Mouse (Mus musculus): ENCODE results near the gene Ccdc96. TPM values are rescaled to one million over a fixed set of nuclear protein-coding genes. Genes with fewer than 3 reads are reported as not detected.
A peak's percentile ranks its signal among the peaks of the same experiment; 100 is the strongest.

Gene Ccdc96
- polyA plus RNA-seq, 1 experiment from 2014 or later: 0.12 TPM

- H3K36me3 ChIP-seq (ENCODE audit: control insufficient read depth, insufficient read depth, low read length): no peaks in the 10 kb centered on the region
- H3K9ac ChIP-seq (ENCODE audit: low read depth, low read length): no peak overlapping the region
- no peak overlapping the region for H3K27ac ChIP-seq (ENCODE audit: low read length)
- H3K27me3 ChIP-seq (replicated peaks; ENCODE audit: control insufficient read depth, insufficient read depth, low read length): no peaks in the 10 kb centered on the region
- peaks cover 7% of the 10 kb centered on the region; the same call in 1 of the 2 replicates for H3K4me1 ChIP-seq (ENCODE audit: control insufficient read depth, insufficient read depth, low read length)
- no peak for ATAC-seq
- H3K4me3 ChIP-seq (ENCODE audit: low read length): no peak overlapping the region
- H3K4me2 ChIP-seq (ENCODE audit: low read depth, low read length): no peak overlapping the region
- H3K9me3 ChIP-seq (ENCODE audit: control insufficient read depth, low read length): no peaks in the 10 kb centered on the region
- WGBS: 67% methylated on average over 10 of the region's 10 CpGs
These were observed 32.5 kb upstream of the Ccdc96 start for GRCm38 (mm10) chr5:36451872-36452389.

DNA sequence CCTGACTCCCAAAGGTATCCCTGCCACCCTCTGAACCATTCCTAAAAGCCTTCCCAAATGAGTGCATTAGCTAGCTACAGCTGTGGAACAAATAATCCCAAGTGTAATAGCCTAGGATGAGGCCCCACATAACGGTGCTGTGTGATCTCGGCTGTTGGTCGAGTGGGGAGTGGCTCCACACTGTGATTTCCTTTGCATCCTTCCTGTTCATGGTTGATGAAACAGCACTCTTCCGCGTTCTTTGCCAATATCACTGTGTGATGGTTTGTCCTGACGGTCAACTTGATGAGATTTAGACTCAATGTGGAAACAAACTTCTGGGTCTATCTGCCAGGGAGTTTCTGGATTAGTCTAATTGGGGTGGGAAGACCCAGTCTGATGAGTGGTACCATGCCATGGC is 31.6 kb upstream of the Ccdc96 start:
- peaks cover 7% of the 10 kb centered on the region; the same call in 1 of the 2 replicates for H3K4me1 ChIP-seq (ENCODE audit: control insufficient read depth, insufficient read depth, low read length)
- no peak overlapping the region for H3K9ac ChIP-seq (ENCODE audit: low read depth, low read length)
- WGBS: 76% methylated on average over 6 of the region's 6 CpGs
- H3K36me3 ChIP-seq (ENCODE audit: control insufficient read depth, insufficient read depth, low read length): no peaks in the 10 kb centered on the region
- no peaks in the 10 kb centered on the region for H3K9me3 ChIP-seq (ENCODE audit: control insufficient read depth, low read length)
- H3K4me2 ChIP-seq (ENCODE audit: low read depth, low read length): no peak overlapping the region
- no peak overlapping the region for H3K4me3 ChIP-seq (ENCODE audit: low read length)
- no peaks in the 10 kb centered on the region for H3K27me3 ChIP-seq (replicated peaks; ENCODE audit: control insufficient read depth, insufficient read depth, low read length)
- ATAC-seq: no peak
- no peak overlapping the region for H3K27ac ChIP-seq (ENCODE audit: low read length)

GRCm38 (mm10) chr5:36457706-36458105 is 26.7 kb upstream of the Ccdc96 start:
- H3K9ac ChIP-seq (ENCODE audit: low read depth, low read length): no peak overlapping the region
- H3K27me3 ChIP-seq (replicated peaks; ENCODE audit: control insufficient read depth, insufficient read depth, low read length): no peaks in the 10 kb centered on the region
- 73% methylated on average over 4 of the region's 4 CpGs for WGBS
- H3K27ac ChIP-seq (ENCODE audit: low read length): no peak overlapping the region
- H3K4me2 ChIP-seq (ENCODE audit: low read depth, low read length): no peak overlapping the region
- ATAC-seq: no peak
- no peak overlapping the region for H3K4me3 ChIP-seq (ENCODE audit: low read length)
- H3K9me3 ChIP-seq (ENCODE audit: control insufficient read depth, low read length): no peaks in the 10 kb centered on the region
- H3K4me1 ChIP-seq (ENCODE audit: control insufficient read depth, insufficient read depth, low read length): peaks cover 3% of the 10 kb centered on the region; the same call in 1 of the 2 replicates
- H3K36me3 ChIP-seq (ENCODE audit: control insufficient read depth, insufficient read depth, low read length): no peaks in the 10 kb centered on the region

- Histone ChIP-seq H3K4me1 (ENCODE audit: control insufficient read depth, insufficient read depth, low read length) (peaks cover 4% of the 10 kb centered on the region; the same call in 1 of the 2 replicates), H3K27me3 (replicated peaks; ENCODE audit: control insufficient read depth, insufficient read depth, low read length) (no peaks in the 10 kb centered on the region), H3K9me3 (ENCODE audit: control insufficient read depth, low read length) (no peaks in the 10 kb centered on the region), H3K4me3 (ENCODE audit: low read length) (no peak overlapping the region), H3K36me3 (ENCODE audit: control insufficient read depth, insufficient read depth, low read length) (no peaks in the 10 kb centered on the region), H3K27ac (ENCODE audit: low read length) (no peak overlapping the region), H3K9ac (ENCODE audit: low read depth, low read length) (no peak overlapping the region), H3K4me2 (ENCODE audit: low read depth, low read length) (no peak overlapping the region)
- 14% methylated on average over 4 of the region's 4 CpGs for WGBS
- no peak for ATAC-seq
These were observed 25.5 kb upstream of the Ccdc96 start for GRCm38 (mm10) chr5:36458926-36459325.

DNA sequence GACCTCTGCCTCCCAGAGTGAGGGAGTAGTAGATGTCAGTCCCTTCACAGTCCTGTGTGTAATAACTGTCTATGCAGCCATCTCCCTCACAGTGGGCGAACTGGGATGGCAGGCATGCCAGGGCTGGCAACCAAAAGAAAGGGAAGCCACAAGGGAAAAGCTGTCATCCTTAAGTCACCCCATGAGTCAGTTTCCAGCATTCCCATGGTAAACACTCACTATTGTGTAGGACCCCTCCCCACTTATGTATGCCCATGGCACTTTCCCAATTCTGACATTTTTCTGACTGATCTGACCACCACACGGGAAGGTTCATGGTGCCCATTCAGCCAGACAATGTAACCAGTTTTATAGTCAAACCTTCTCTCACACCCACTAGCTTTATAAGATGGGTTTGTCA is 23.7 kb upstream of the Ccdc96 start:
- ATAC-seq: no peak
- H3K4me3 ChIP-seq (ENCODE audit: low read length): no peak overlapping the region
- no peaks in the 10 kb centered on the region for H3K36me3 ChIP-seq (ENCODE audit: control insufficient read depth, insufficient read depth, low read length)
- peaks cover 4% of the 10 kb centered on the region for H3K4me1 ChIP-seq (ENCODE audit: control insufficient read depth, insufficient read depth, low read length)
- H3K9me3 ChIP-seq (ENCODE audit: control insufficient read depth, low read length): no peaks in the 10 kb centered on the region
- no peak overlapping the region for H3K4me2 ChIP-seq (ENCODE audit: low read depth, low read length)
- H3K27ac ChIP-seq (ENCODE audit: low read length): no peak overlapping the region
- H3K9ac ChIP-seq (ENCODE audit: low read depth, low read length): no peak overlapping the region
- no peaks in the 10 kb centered on the region for H3K27me3 ChIP-seq (replicated peaks; ENCODE audit: control insufficient read depth, insufficient read depth, low read length)
- WGBS: 90% methylated on average over 2 of the region's 2 CpGs

DNA sequence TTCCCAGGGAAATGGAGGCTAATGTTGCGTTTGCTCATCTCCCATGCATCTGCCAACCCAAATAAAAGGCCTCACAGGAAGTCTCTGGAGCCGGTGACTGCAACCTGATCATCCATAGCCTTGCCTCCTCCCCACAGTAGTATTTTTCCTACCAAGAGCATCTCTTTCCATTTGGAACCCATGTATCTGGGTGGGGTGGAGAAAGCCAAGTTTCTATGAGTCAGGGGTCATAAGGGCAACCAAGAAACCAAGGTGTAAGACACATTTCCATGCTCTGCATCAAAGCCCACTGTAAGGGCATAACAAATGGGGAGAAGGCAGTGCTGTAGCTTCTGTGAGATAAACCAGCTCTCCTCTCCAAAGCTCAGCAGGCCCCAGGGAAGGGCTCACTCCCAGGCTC is 23.2 kb upstream of the Ccdc96 start:
- no peaks in the 10 kb centered on the region for H3K9me3 ChIP-seq (ENCODE audit: control insufficient read depth, low read length)
- H3K9ac ChIP-seq (ENCODE audit: low read depth, low read length): no peak overlapping the region
- WGBS: 47% methylated on average over 2 of the region's 2 CpGs
- H3K27ac ChIP-seq (ENCODE audit: low read length): no peak overlapping the region
- no peaks in the 10 kb centered on the region for H3K36me3 ChIP-seq (ENCODE audit: control insufficient read depth, insufficient read depth, low read length)
- H3K4me1 ChIP-seq (ENCODE audit: control insufficient read depth, insufficient read depth, low read length): peaks cover 9% of the 10 kb centered on the region
- no peaks in the 10 kb centered on the region for H3K27me3 ChIP-seq (replicated peaks; ENCODE audit: control insufficient read depth, insufficient read depth, low read length)
- H3K4me3 ChIP-seq (ENCODE audit: low read length): no peak overlapping the region
- no peak overlapping the region for H3K4me2 ChIP-seq (ENCODE audit: low read depth, low read length)
- ATAC-seq: no peak

- no peak for ATAC-seq
- no peak overlapping the region for H3K27ac ChIP-seq (ENCODE audit: low read length)
- 13% methylated on average over 7 of the region's 7 CpGs for WGBS
- no peak overlapping the region for H3K4me3 ChIP-seq (ENCODE audit: low read length)
- H3K36me3 ChIP-seq (ENCODE audit: control insufficient read depth, insufficient read depth, low read length): no peaks in the 10 kb centered on the region
- H3K4me1 ChIP-seq (ENCODE audit: control insufficient read depth, insufficient read depth, low read length): peaks cover 11% of the 10 kb centered on the region
- no peaks in the 10 kb centered on the region for H3K9me3 ChIP-seq (ENCODE audit: control insufficient read depth, low read length)
- H3K4me2 ChIP-seq (ENCODE audit: low read depth, low read length): no peak overlapping the region
- no peaks in the 10 kb centered on the region for H3K27me3 ChIP-seq (replicated peaks; ENCODE audit: control insufficient read depth, insufficient read depth, low read length)
- no peak overlapping the region for H3K9ac ChIP-seq (ENCODE audit: low read depth, low read length)
These were observed 21.6 kb upstream of the Ccdc96 start for GRCm38 (mm10) chr5:36462810-36463209.

GRCm38 (mm10) chr5:36463391-36463790 is 21.0 kb upstream of the Ccdc96 start:
- Histone ChIP-seq H3K4me3 (ENCODE audit: low read length) (no peak overlapping the region), H3K4me2 (ENCODE audit: low read depth, low read length) (no peak overlapping the region), H3K9me3 (ENCODE audit: control insufficient read depth, low read length) (no peaks in the 10 kb centered on the region), H3K9ac (ENCODE audit: low read depth, low read length) (no peak overlapping the region), H3K27me3 (replicated peaks; ENCODE audit: control insufficient read depth, insufficient read depth, low read length) (no peaks in the 10 kb centered on the region), H3K36me3 (ENCODE audit: control insufficient read depth, insufficient read depth, low read length) (no peaks in the 10 kb centered on the region), H3K27ac (ENCODE audit: low read length) (no peak overlapping the region), H3K4me1 (ENCODE audit: control insufficient read depth, insufficient read depth, low read length) (peaks cover 11% of the 10 kb centered on the region)
- no peak for ATAC-seq
- 60% methylated on average over 5 of the region's 5 CpGs for WGBS

DNA sequence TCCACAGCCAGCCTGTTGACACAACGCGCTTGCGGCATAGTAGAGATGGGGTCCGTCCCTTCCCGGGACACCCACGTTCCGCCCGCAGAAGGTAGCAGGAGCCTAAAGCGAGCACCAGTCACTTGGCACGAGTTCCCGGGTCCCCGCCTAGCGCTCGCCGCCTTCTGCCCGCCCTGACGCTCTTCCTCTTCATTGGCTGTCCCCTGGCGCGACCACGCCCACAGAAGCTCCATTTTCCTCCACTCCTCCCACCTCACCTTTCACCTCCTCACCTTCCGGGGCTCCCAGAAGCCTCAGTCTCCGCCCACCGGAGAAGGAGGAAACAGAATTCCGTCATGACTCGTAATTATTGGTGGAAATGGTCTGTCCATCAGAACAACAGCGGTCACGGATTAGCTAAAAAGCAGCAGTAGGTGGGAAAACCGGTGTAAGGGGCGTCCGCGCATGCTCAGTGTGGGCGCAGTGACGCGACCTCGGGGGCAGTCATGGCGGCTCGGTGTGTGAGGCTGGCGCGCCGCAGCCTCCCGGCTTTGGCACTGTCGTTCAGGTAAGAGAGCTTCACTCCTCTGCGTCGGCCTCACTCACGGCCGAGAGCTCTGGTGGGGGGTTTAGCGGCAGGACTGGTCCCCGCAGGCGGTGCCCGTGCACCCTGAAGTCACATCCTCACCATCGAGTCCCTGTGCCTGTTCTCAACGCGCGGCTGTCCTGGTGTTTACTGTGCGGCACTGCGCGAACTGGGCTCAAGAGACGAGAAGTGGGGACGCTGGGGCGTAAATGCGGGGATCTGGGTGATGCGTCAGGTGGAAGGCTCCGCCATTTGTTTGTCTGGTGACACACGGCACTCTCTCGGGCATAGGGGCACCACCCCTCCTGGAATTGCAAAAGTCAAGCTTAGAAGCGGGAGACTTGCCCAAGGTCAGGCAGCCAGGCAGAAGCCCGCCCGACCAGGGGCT is 19.4 kb upstream of the Ccdc96 start, which contains the start of gene Grpel1:
Gene Grpel1 (plus strand): TSS at position 290 of the 953 bp plus-strand sequence.
- ATAC-seq: peak; percentile 96
- H3K4me1 ChIP-seq (ENCODE audit: control insufficient read depth, insufficient read depth, low read length): peaks cover 11% of the 10 kb centered on the region
- under 1% methylated on average over 68 of the region's 68 CpGs for WGBS
- no peaks in the 10 kb centered on the region for H3K27me3 ChIP-seq (replicated peaks; ENCODE audit: control insufficient read depth, insufficient read depth, low read length)
- H3K4me2 ChIP-seq (ENCODE audit: low read depth, low read length): peak within 1 kb of the TSS; percentile 86
- H3K9ac ChIP-seq (ENCODE audit: low read depth, low read length): peak within 1 kb of the TSS; percentile 89
- H3K36me3 ChIP-seq (ENCODE audit: control insufficient read depth, insufficient read depth, low read length): 0 out of 2 replicates have a peak, but pooled peaks cover 6% of the 10 kb centered on the region
- H3K9me3 ChIP-seq (ENCODE audit: control insufficient read depth, low read length): no peaks in the 10 kb centered on the region
- peak within 1 kb of the TSS; percentile 93 for H3K4me3 ChIP-seq (ENCODE audit: low read length)
- H3K27ac ChIP-seq (ENCODE audit: low read length): peak within 1 kb of the TSS; percentile 55
